Mouse (Mus musculus): ENCODE results near the gene Zfp385b. TPM values are rescaled to one million over a fixed set of nuclear protein-coding genes. Genes with fewer than 3 reads are reported as not detected.
A peak's percentile ranks its signal among the peaks of the same experiment; 100 is the strongest.

Zfp385b gene
- polyA plus RNA-seq, 1 experiment = 8.8 TPM

DNA sequence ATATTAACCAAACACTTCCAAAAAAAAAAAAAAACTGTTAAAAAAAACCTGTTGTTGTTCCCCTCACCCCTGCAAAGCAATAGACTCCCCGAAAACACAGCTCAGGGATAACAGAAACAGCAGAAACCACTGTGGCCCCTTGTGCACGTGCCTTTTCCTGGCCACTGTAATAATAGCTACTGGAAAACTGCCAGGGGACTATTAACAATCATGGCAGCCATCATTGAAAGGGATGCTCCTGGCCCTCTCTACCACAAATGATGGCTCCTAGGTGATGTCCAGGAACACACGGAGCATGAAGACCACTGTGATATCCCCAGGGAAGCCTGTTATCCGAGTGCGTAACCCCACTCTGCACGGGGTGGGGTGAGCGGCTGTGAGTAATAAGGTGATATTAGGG, 304.4 kb downstream of the Zfp385b start:
- Histone ChIP-seq H3K4me1 (ENCODE audit: control insufficient read depth, insufficient read depth, low read length) (no peaks in the 10 kb centered on the region; the same call in 1 of the 2 replicates), H3K4me3 (ENCODE audit: control insufficient read depth, low read depth, low read length) (peak overlapping the region; percentile 3), H3K36me3 (ENCODE audit: control insufficient read depth, insufficient read depth, low read length) (no peaks in the 10 kb centered on the region), H3K27me3 (ENCODE audit: control insufficient read depth, insufficient read depth, low read length) (no peaks in the 10 kb centered on the region), H3K27ac (ENCODE audit: control insufficient read depth, insufficient read depth, low read depth, low read length) (no peak overlapping the region)
- TF ChIP-seq POLR2A (IDR thresholded peaks at IDR 0.05; ENCODE audit: control insufficient read depth, low read depth, low read length) (no peak), CTCF (IDR thresholded peaks at IDR 0.05; ENCODE audit: control insufficient read depth, insufficient read depth, insufficient replicate concordance, low read depth, low read length) (no peak)

DNA sequence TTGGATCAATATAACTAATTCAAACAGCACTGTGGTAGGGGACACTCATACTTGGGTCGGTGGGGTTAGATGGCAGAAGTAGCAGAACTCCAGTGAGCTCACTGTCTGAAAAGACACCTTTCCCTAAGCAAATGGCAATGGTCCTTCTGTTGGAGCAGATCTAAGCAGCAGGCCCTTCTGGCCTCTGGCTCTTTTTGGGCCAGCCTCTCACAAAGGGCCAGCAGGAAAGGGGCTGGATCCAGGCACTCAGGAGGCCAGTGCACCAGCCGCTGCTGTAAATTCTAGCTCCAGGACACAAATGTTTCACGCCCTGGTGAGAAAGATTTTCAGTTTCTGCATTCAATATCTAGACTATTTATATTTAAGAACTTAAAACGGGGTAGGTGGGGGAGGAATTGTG, 305.0 kb downstream of the Zfp385b start:
- no peaks in the 10 kb centered on the region for H3K36me3 ChIP-seq (ENCODE audit: control insufficient read depth, insufficient read depth, low read length)
- no peak for TF ChIP-seq CTCF (IDR thresholded peaks at IDR 0.05; ENCODE audit: control insufficient read depth, insufficient read depth, insufficient replicate concordance, low read depth, low read length)
- no peaks in the 10 kb centered on the region; the same call in 1 of the 2 replicates for H3K4me1 ChIP-seq (ENCODE audit: control insufficient read depth, insufficient read depth, low read length)
- no peak overlapping the region for H3K4me3 ChIP-seq (ENCODE audit: control insufficient read depth, low read depth, low read length)
- no peak overlapping the region for H3K27ac ChIP-seq (ENCODE audit: control insufficient read depth, insufficient read depth, low read depth, low read length)
- no peaks in the 10 kb centered on the region for H3K27me3 ChIP-seq (ENCODE audit: control insufficient read depth, insufficient read depth, low read length)

DNA sequence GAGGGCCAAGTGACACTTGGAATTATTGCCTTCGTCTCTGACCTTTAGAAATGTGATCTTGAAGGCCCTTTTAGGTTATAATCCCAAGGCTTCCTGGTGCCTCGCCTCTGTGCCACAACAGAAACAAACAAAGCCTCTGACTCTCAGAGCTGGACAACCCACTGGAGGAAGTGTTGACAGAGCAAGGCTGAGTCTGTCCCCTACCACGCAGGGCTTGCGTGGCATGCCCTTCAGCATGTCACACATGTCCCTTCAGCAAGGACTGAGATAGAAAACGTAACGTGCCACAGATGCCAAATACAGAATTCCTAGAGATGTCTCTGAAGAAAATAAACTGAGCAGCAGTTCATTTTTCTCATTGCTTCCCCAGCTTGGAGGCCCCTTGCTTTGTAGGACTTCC, 310.7 kb downstream of the Zfp385b start:
- TF ChIP-seq POLR2A (IDR thresholded peaks at IDR 0.05; ENCODE audit: control insufficient read depth, low read depth, low read length) (no peak), CTCF (IDR thresholded peaks at IDR 0.05; ENCODE audit: control insufficient read depth, insufficient read depth, insufficient replicate concordance, low read depth, low read length) (no peak)
- Histone ChIP-seq H3K4me1 (ENCODE audit: control insufficient read depth, insufficient read depth, low read length) (no peaks in the 10 kb centered on the region), H3K36me3 (ENCODE audit: control insufficient read depth, insufficient read depth, low read length) (no peaks in the 10 kb centered on the region), H3K27me3 (ENCODE audit: control insufficient read depth, insufficient read depth, low read length) (no peaks in the 10 kb centered on the region), H3K27ac (ENCODE audit: control insufficient read depth, insufficient read depth, low read depth, low read length) (no peak overlapping the region), H3K4me3 (ENCODE audit: control insufficient read depth, low read depth, low read length) (no peak overlapping the region)

DNA sequence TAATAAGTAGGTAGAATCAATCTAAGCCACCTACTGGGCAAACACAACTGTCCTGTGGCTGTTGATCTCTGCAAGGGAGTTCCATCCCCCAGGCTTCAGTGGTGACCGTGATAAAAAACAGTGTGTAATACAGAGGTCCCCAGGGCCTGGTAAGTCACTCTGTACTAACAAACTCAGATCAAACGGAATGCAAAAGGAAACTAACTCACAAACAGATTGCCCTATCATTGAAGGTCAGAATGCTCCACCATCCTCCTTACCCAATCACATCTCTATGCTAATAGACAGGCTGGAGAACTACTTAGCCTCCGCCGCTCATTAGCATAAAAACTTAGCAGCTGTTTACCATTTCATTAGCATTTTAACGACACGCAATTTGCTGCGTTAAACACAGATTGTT, 313.1 kb downstream of the Zfp385b start:
- H3K27me3 ChIP-seq (ENCODE audit: control insufficient read depth, insufficient read depth, low read length) = no peaks in the 10 kb centered on the region
- H3K27ac ChIP-seq (ENCODE audit: control insufficient read depth, insufficient read depth, low read depth, low read length) = no peak overlapping the region
- H3K4me3 ChIP-seq (ENCODE audit: control insufficient read depth, low read depth, low read length) = no peak overlapping the region
- H3K4me1 ChIP-seq (ENCODE audit: control insufficient read depth, insufficient read depth, low read length) = no peaks in the 10 kb centered on the region
- H3K36me3 ChIP-seq (ENCODE audit: control insufficient read depth, insufficient read depth, low read length) = no peaks in the 10 kb centered on the region
- TF ChIP-seq POLR2A (IDR thresholded peaks at IDR 0.05; ENCODE audit: control insufficient read depth, low read depth, low read length) = no peak

DNA sequence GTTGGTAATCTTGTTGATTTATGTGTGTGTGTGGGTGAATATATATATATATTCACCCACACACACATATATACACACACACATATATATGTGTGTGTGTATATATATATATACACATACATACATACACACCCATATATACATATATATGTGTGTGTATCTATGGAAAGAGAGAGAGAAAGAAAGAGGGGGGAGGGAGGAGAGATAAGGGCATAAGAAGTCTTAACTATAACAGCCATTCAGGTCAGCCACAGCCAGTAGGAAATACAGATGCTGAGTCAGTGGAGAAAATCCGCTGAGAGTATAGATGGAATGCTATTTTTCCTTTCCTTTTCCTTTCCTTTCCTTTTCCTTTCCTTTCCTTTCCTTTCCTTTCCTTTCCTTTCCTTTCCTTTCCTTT, 313.8 kb downstream of the Zfp385b start:
- Histone ChIP-seq H3K36me3 (ENCODE audit: control insufficient read depth, insufficient read depth, low read length) (no peaks in the 10 kb centered on the region), H3K4me3 (ENCODE audit: control insufficient read depth, low read depth, low read length) (no peak overlapping the region), H3K27ac (ENCODE audit: control insufficient read depth, insufficient read depth, low read depth, low read length) (no peak overlapping the region), H3K4me1 (ENCODE audit: control insufficient read depth, insufficient read depth, low read length) (no peaks in the 10 kb centered on the region), H3K27me3 (ENCODE audit: control insufficient read depth, insufficient read depth, low read length) (no peaks in the 10 kb centered on the region)
- TF ChIP-seq POLR2A (IDR thresholded peaks at IDR 0.05; ENCODE audit: control insufficient read depth, low read depth, low read length) (no peak), CTCF (IDR thresholded peaks at IDR 0.05; ENCODE audit: control insufficient read depth, insufficient read depth, insufficient replicate concordance, low read depth, low read length) (no peak)

DNA sequence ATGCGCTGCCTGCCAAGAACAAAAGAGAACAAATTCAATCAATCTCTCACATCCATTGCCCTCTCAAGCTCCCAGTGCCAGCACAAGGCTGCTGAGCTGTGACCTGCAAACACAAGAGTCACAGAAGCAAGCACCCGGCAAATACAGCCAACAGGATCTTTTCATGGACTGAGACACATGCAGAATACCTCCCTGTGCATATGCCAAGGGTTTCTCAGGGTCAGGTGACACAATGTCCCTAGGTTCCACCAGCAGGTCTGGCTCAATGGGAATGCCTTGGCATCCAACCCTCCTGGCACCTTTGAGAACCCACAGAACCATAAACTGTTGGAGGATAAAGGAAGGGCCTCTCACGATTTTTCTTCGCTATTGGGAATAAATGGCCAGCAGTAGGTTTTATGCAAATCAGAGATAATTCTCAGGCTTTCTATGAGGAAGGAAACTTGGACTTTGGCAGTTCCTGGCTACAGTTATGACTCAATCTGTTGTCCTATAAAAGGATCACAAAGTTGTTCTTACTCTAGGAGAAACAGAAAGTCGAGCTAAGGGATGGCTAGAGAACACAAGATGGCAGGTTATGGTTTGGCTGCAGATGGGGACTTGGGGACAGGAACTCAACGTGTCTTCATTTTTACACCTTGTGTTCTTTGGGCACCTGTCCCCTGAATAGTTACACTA, 315.6 kb downstream of the Zfp385b start:
- Histone ChIP-seq H3K27ac (ENCODE audit: control insufficient read depth, insufficient read depth, low read depth, low read length) (no peak overlapping the region), H3K36me3 (ENCODE audit: control insufficient read depth, insufficient read depth, low read length) (no peaks in the 10 kb centered on the region), H3K4me1 (ENCODE audit: control insufficient read depth, insufficient read depth, low read length) (no peaks in the 10 kb centered on the region), H3K4me3 (ENCODE audit: control insufficient read depth, low read depth, low read length) (no peak overlapping the region), H3K27me3 (ENCODE audit: control insufficient read depth, insufficient read depth, low read length) (no peaks in the 10 kb centered on the region)
- TF ChIP-seq CTCF (IDR thresholded peaks at IDR 0.05; ENCODE audit: control insufficient read depth, insufficient read depth, insufficient replicate concordance, low read depth, low read length) = no peak
- no peak for TF ChIP-seq POLR2A (IDR thresholded peaks at IDR 0.05; ENCODE audit: control insufficient read depth, low read depth, low read length)

DNA sequence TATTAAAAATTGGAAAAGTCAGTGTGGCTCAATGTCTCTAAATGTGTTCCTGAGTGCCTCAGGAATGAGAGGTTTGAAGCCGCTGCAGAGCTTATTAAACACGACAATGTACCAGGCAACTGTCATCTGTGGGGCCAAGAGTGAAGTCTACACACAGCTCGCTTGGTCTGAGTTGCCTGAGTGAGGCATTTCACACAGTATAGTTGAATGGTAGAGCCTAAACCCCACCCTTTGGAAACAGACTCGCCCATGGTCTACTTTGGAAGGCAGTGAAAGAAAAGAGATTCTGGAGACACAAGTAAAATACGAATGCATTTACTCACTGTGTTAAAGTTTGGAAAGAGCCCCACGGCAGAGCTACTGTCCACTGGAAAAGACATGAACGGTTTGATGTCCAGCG, 316.2 kb downstream of the Zfp385b start:
- TF ChIP-seq CTCF (IDR thresholded peaks at IDR 0.05; ENCODE audit: control insufficient read depth, insufficient read depth, insufficient replicate concordance, low read depth, low read length) (no peak), POLR2A (IDR thresholded peaks at IDR 0.05; ENCODE audit: control insufficient read depth, low read depth, low read length) (no peak)

DNA sequence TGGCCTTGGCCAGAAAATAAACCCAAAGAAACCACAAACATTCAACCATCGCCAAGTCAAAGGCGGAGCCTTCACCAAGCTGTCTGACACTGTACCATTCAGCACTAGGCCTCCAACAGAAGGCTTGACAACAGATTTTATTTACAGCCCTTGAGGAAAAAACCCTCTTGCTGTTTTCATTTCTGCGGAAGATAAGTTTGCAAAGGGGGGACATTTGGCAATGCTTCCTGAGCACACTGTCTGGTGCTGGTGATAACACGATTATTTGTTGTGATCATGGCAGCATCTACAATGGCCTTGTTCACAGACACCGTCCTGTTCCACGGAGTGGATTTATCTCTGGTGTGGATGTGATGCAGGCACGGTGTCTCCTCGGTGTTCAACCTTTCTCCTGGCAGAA, 317.0 kb downstream of the Zfp385b start:
- Histone ChIP-seq H3K36me3 (ENCODE audit: control insufficient read depth, insufficient read depth, low read length) (no peaks in the 10 kb centered on the region), H3K4me1 (ENCODE audit: control insufficient read depth, insufficient read depth, low read length) (no peaks in the 10 kb centered on the region), H3K27me3 (ENCODE audit: control insufficient read depth, insufficient read depth, low read length) (no peaks in the 10 kb centered on the region), H3K4me3 (ENCODE audit: control insufficient read depth, low read depth, low read length) (no peak overlapping the region), H3K27ac (ENCODE audit: control insufficient read depth, insufficient read depth, low read depth, low read length) (no peak overlapping the region)
- no peak for TF ChIP-seq CTCF (IDR thresholded peaks at IDR 0.05; ENCODE audit: control insufficient read depth, insufficient read depth, insufficient replicate concordance, low read depth, low read length)
- no peak for TF ChIP-seq POLR2A (IDR thresholded peaks at IDR 0.05; ENCODE audit: control insufficient read depth, low read depth, low read length)

More for the DNA sequence above, 316.2 kb downstream of the Zfp385b start:
- Histone ChIP-seq H3K4me3 (ENCODE audit: control insufficient read depth, low read depth, low read length) (no peak overlapping the region), H3K36me3 (ENCODE audit: control insufficient read depth, insufficient read depth, low read length) (no peaks in the 10 kb centered on the region), H3K27ac (ENCODE audit: control insufficient read depth, insufficient read depth, low read depth, low read length) (no peak overlapping the region), H3K27me3 (ENCODE audit: control insufficient read depth, insufficient read depth, low read length) (no peaks in the 10 kb centered on the region), H3K4me1 (ENCODE audit: control insufficient read depth, insufficient read depth, low read length) (no peaks in the 10 kb centered on the region)
